Mouse (Mus musculus): Measurements from ENCODE around the gene Arhgap29. TPM values are rescaled to one million over a fixed set of nuclear protein-coding genes. Genes with fewer than 3 reads are reported as not detected.

The Arhgap29 gene
- polyA plus RNA-seq, 1 experiment from 2014 or later = 35.0 TPM

- Histone ChIP-seq H3K27ac (ENCODE audit: low read depth, low read length) (no peak overlapping the region), H3K27me3 (ENCODE audit: control insufficient read depth, insufficient read depth, low read length) (peaks cover 10% of the 10 kb centered on the region), H3K36me3 (ENCODE audit: control insufficient read depth, insufficient read depth, low read length) (no peaks in the 10 kb centered on the region), H3K9ac (ENCODE audit: low read length) (peak overlapping the region; percentile 32), H3K4me2 (ENCODE audit: low read depth, low read length, severe bottlenecking) (peak overlapping the region; percentile 73), H3K4me1 (replicated peaks; ENCODE audit: control insufficient read depth, insufficient read depth, low read length) (no peaks in the 10 kb centered on the region; the same call in 1 of the 2 replicates), H3K4me3 (ENCODE audit: low read depth, low read length) (peak overlapping the region; percentile 52), H3K9me3 (ENCODE audit: control insufficient read depth, low read length) (peaks cover 2% of the 10 kb centered on the region; the same call in 1 of the 2 replicates)
- under 1% methylated on average over 51 of the region's 53 CpGs for WGBS
- ATAC-seq (replicated peaks; ENCODE audit: low FRiP score) (peak; percentile 66), DNase-seq (ENCODE audit: low spot score) (no peak)
These were observed 1.3 kb downstream of the Arhgap29 start for GRCm38 (mm10) chr3:121953433-121954161.

- H3K9ac ChIP-seq (ENCODE audit: low read length) = no peak overlapping the region
- H3K9me3 ChIP-seq (ENCODE audit: control insufficient read depth, low read length) = peaks cover 2% of the 10 kb centered on the region; the same call in 1 of the 2 replicates
- no peak overlapping the region for H3K27ac ChIP-seq (ENCODE audit: low read depth, low read length)
- no peak overlapping the region for H3K4me2 ChIP-seq (ENCODE audit: low read depth, low read length, severe bottlenecking)
- H3K27me3 ChIP-seq (ENCODE audit: control insufficient read depth, insufficient read depth, low read length) = peaks cover 10% of the 10 kb centered on the region
- DNase-seq (ENCODE audit: low spot score) (no peak), ATAC-seq (replicated peaks; ENCODE audit: low FRiP score) (no peak)
- H3K4me1 ChIP-seq (replicated peaks; ENCODE audit: control insufficient read depth, insufficient read depth, low read length) = no peaks in the 10 kb centered on the region; the same call in 1 of the 2 replicates
- no peak overlapping the region for H3K4me3 ChIP-seq (ENCODE audit: low read depth, low read length)
- no peaks in the 10 kb centered on the region for H3K36me3 ChIP-seq (ENCODE audit: control insufficient read depth, insufficient read depth, low read length)
- 46% methylated on average over 2 of the region's 2 CpGs for WGBS
These were observed 2.1 kb downstream of the Arhgap29 start for GRCm38 (mm10) chr3:121954421-121954820.

GRCm38 (mm10) chr3:121955527-121955926, 3.2 kb downstream of the Arhgap29 start:
- Histone ChIP-seq H3K9me3 (ENCODE audit: control insufficient read depth, low read length) (peaks cover 2% of the 10 kb centered on the region; the same call in 1 of the 2 replicates), H3K27ac (ENCODE audit: low read depth, low read length) (no peak overlapping the region), H3K4me1 (replicated peaks; ENCODE audit: control insufficient read depth, insufficient read depth, low read length) (no peaks in the 10 kb centered on the region; the same call in 1 of the 2 replicates), H3K4me3 (ENCODE audit: low read depth, low read length) (no peak overlapping the region), H3K36me3 (ENCODE audit: control insufficient read depth, insufficient read depth, low read length) (no peaks in the 10 kb centered on the region), H3K9ac (ENCODE audit: low read length) (no peak overlapping the region), H3K4me2 (ENCODE audit: low read depth, low read length, severe bottlenecking) (no peak overlapping the region), H3K27me3 (ENCODE audit: control insufficient read depth, insufficient read depth, low read length) (peaks cover 10% of the 10 kb centered on the region)
- DNase-seq (ENCODE audit: low spot score) (no peak), ATAC-seq (replicated peaks; ENCODE audit: low FRiP score) (no peak)
- 93% methylated on average over 4 of the region's 4 CpGs for WGBS

GRCm38 (mm10) chr3:121956789-121957188, 4.4 kb downstream of the Arhgap29 start:
- no peak overlapping the region for H3K9ac ChIP-seq (ENCODE audit: low read length)
- H3K9me3 ChIP-seq (ENCODE audit: control insufficient read depth, low read length) = peaks cover 2% of the 10 kb centered on the region; the same call in 1 of the 2 replicates
- peaks cover 10% of the 10 kb centered on the region for H3K27me3 ChIP-seq (ENCODE audit: control insufficient read depth, insufficient read depth, low read length)
- ATAC-seq (replicated peaks; ENCODE audit: low FRiP score) (no peak), DNase-seq (ENCODE audit: low spot score) (no peak)
- WGBS = 89% methylated on average over 7 of the region's 7 CpGs
- no peak overlapping the region for H3K4me2 ChIP-seq (ENCODE audit: low read depth, low read length, severe bottlenecking)
- no peak overlapping the region for H3K4me3 ChIP-seq (ENCODE audit: low read depth, low read length)
- no peak overlapping the region for H3K27ac ChIP-seq (ENCODE audit: low read depth, low read length)
- no peaks in the 10 kb centered on the region for H3K36me3 ChIP-seq (ENCODE audit: control insufficient read depth, insufficient read depth, low read length)
- no peaks in the 10 kb centered on the region; the same call in 1 of the 2 replicates for H3K4me1 ChIP-seq (replicated peaks; ENCODE audit: control insufficient read depth, insufficient read depth, low read length)

GRCm38 (mm10) chr3:121957606-121958344, 5.4 kb downstream of the Arhgap29 start:
- H3K9ac ChIP-seq (ENCODE audit: low read length) = no peak overlapping the region
- no peaks in the 10 kb centered on the region for H3K36me3 ChIP-seq (ENCODE audit: control insufficient read depth, insufficient read depth, low read length)
- DNase-seq (ENCODE audit: low spot score) = no peak
- 98% methylated on average over 2 of the region's 2 CpGs for WGBS
- H3K4me3 ChIP-seq (ENCODE audit: low read depth, low read length) = no peak overlapping the region
- H3K4me2 ChIP-seq (ENCODE audit: low read depth, low read length, severe bottlenecking) = no peak overlapping the region
- H3K27ac ChIP-seq (ENCODE audit: low read depth, low read length) = no peak overlapping the region
- ATAC-seq (replicated peaks; ENCODE audit: low FRiP score) = no peak
- no peaks in the 10 kb centered on the region; the same call in 1 of the 2 replicates for H3K4me1 ChIP-seq (replicated peaks; ENCODE audit: control insufficient read depth, insufficient read depth, low read length)
- H3K27me3 ChIP-seq (ENCODE audit: control insufficient read depth, insufficient read depth, low read length) = peaks cover 10% of the 10 kb centered on the region
- H3K9me3 ChIP-seq (ENCODE audit: control insufficient read depth, low read length) = peaks cover 2% of the 10 kb centered on the region; the same call in 1 of the 2 replicates

- H3K27me3 ChIP-seq (ENCODE audit: control insufficient read depth, insufficient read depth, low read length) = no peaks in the 10 kb centered on the region; the same call in 1 of the 2 replicates
- H3K9ac ChIP-seq (ENCODE audit: low read length) = no peak overlapping the region
- H3K9me3 ChIP-seq (ENCODE audit: control insufficient read depth, low read length) = no peaks in the 10 kb centered on the region
- no peak for DNase-seq (ENCODE audit: low spot score)
- H3K4me1 ChIP-seq (replicated peaks; ENCODE audit: control insufficient read depth, insufficient read depth, low read length) = peaks cover 4% of the 10 kb centered on the region; the same call in 1 of the 2 replicates
- no peak overlapping the region for H3K27ac ChIP-seq (ENCODE audit: low read depth, low read length)
- no peak overlapping the region for H3K4me2 ChIP-seq (ENCODE audit: low read depth, low read length, severe bottlenecking)
- no peaks in the 10 kb centered on the region for H3K36me3 ChIP-seq (ENCODE audit: control insufficient read depth, insufficient read depth, low read length)
- ATAC-seq (replicated peaks; ENCODE audit: low FRiP score) = no peak
- no peak overlapping the region for H3K4me3 ChIP-seq (ENCODE audit: low read depth, low read length)
These were observed 11.8 kb downstream of the Arhgap29 start for GRCm38 (mm10) chr3:121964173-121964572.

GRCm38 (mm10) chr3:121967681-121968476, 15.5 kb downstream of the Arhgap29 start:
- H3K36me3 ChIP-seq (ENCODE audit: control insufficient read depth, insufficient read depth, low read length) = no peaks in the 10 kb centered on the region
- H3K27ac ChIP-seq (ENCODE audit: low read depth, low read length) = no peak overlapping the region
- H3K4me2 ChIP-seq (ENCODE audit: low read depth, low read length, severe bottlenecking) = peak overlapping the region; percentile 94
- no peaks in the 10 kb centered on the region; the same call in 1 of the 2 replicates for H3K27me3 ChIP-seq (ENCODE audit: control insufficient read depth, insufficient read depth, low read length)
- under 1% methylated on average over 33 of the region's 33 CpGs for WGBS
- H3K4me3 ChIP-seq (ENCODE audit: low read depth, low read length) = peak overlapping the region; percentile 49
- peak overlapping the region; percentile 54 for H3K9ac ChIP-seq (ENCODE audit: low read length)
- ATAC-seq (replicated peaks; ENCODE audit: low FRiP score) (peak; percentile 99), DNase-seq (ENCODE audit: low spot score) (peak; percentile 92)
- no peaks in the 10 kb centered on the region for H3K9me3 ChIP-seq (ENCODE audit: control insufficient read depth, low read length)
- H3K4me1 ChIP-seq (replicated peaks; ENCODE audit: control insufficient read depth, insufficient read depth, low read length) = peaks cover 4% of the 10 kb centered on the region; the same call in 1 of the 2 replicates

GRCm38 (mm10) chr3:121968621-121969020, 16.3 kb downstream of the Arhgap29 start:
- Histone ChIP-seq H3K36me3 (ENCODE audit: control insufficient read depth, insufficient read depth, low read length) (no peaks in the 10 kb centered on the region), H3K4me3 (ENCODE audit: low read depth, low read length) (peak overlapping the region; percentile 49), H3K4me2 (ENCODE audit: low read depth, low read length, severe bottlenecking) (peak overlapping the region; percentile 94; the same call in 1 of the 2 replicates), H3K9ac (ENCODE audit: low read length) (no peak overlapping the region), H3K4me1 (replicated peaks; ENCODE audit: control insufficient read depth, insufficient read depth, low read length) (peaks cover 4% of the 10 kb centered on the region; the same call in 1 of the 2 replicates), H3K9me3 (ENCODE audit: control insufficient read depth, low read length) (no peaks in the 10 kb centered on the region), H3K27me3 (ENCODE audit: control insufficient read depth, insufficient read depth, low read length) (no peaks in the 10 kb centered on the region; the same call in 1 of the 2 replicates), H3K27ac (ENCODE audit: low read depth, low read length) (no peak overlapping the region)
- 3% methylated on average over 8 of the region's 8 CpGs for WGBS
- ATAC-seq (replicated peaks; ENCODE audit: low FRiP score) (no peak), DNase-seq (ENCODE audit: low spot score) (peak; percentile 60)
